Mouse (Mus musculus) urinary bladder, adult 2 months (tissue): ENCODE measurements around the gene Foxp1. TPM values are rescaled to one million over a fixed set of nuclear protein-coding genes. Genes with fewer than 3 reads are reported as not detected.
A peak's percentile ranks its signal among the peaks of the same experiment; 100 is the strongest.

ENCODE experiments used
- DNase-seq: peaks from one replicate; pipeline ENCODE4 v3.0.0; 2022; ENCODE audit warnings: low spot score
- polyA plus RNA-seq: library from polyadenylated mRNA; depleted of rRNA; stranded (reverse); fragments of >200 nt; gene quantifications from 2 replicates; pipeline ENCODE4 v1.2.3, GENCODE M21; 2012; rRNA removed

Gene Foxp1
- polyA plus RNA-seq: 46.5 and 67.6 TPM in 2 replicates

DNA sequence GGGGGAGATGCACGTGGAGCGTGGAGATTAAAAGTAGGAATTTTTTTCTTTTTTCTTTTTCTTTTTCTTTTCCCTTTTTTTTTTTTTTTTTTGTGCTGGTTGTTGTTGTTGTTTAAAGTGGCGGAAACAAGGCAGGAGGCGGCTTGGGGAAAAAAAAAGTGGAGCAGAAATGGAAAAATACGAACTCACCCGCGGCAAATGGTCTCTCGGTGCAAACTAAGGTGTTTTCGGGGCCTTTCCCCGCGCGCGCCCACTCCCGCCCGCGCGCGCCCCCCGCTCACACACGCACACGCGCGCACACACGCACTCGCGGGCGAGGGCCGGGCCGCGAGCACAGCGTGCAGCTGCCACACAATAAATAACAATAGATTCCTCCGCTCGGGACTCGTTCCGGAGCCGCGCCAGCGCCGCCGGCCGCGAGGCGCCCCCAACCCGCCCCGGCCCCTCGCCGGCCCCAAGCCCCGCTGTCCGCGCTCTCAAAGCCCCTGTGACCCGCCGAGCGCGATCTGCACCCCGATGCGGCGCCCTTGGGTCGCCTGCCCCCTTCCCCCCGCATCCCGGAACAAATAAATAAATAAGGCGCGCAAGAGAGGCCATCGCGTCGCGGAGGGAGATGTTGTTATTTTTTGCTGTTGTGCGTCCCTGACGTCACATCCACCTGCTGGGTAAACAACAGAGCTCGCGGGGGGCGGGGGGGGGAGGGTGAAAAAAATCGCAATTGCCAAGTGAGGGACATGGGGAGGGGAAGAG is at the start of gene Foxp1:
Gene Foxp1, minus strand, starts transcription at position 363 of the 750 bp plus-strand sequence.
- DNase-seq: peak; percentile 63

DNA sequence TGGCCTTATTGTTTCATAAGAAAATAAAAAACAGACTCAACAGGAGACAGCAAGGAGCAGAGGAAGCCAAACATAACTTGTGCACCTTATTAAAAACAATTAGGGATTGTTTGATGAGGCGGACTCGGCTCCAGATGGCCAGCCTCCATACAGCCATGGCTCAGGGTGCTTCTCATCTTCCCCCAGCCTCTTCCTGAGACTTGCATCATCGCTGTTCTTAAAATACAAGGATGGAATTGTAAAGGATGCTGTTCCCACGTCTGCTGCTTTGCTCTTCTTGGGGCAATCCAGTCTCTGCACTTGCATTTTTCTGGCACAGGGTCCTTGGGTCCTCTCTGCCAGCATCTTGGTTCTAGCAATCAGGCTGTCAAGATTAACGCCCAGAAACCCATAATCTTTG is 49.5 kb upstream of the Foxp1 start:
- no peak for DNase-seq

DNA sequence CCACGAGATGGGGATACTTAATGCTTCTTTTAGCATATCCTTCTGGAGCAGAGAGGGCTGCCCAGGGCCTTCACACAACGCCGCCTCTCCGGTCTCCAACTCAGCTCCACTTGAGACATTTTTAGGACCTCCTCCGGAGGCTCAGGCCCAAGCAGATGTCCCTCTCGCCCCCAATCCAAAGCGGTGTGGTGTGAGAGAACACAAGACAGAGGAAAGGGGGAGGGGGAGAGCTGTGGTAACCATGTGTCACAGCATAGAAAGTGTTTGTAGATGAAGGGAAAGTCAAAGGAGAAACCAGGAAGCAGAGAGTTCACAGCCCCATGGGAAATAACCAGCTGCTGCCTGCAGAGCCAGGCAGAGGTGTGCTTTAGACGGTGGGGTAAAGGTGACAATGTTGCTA is 44.4 kb upstream of the Foxp1 start:
- no peak for DNase-seq

DNA sequence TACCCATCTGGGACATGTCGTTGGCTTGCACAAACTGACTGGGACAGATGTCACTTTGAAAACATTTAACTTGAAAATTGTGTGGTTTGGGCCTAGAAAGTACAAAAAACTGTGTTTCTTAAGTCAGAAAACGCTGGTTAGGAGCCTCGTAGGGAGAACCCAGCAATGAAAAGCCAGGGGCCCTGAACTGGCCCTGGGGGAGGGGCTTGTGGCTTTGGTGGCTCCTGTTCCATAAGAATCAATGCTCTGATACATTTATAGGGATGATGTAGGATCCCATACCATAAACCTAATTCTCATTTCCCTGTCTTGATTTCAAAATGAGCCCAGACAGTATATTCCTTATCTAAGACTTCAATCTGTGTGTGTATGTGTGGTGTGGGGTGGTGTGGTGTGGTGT is 42.2 kb upstream of the Foxp1 start:
- no peak for DNase-seq

DNA sequence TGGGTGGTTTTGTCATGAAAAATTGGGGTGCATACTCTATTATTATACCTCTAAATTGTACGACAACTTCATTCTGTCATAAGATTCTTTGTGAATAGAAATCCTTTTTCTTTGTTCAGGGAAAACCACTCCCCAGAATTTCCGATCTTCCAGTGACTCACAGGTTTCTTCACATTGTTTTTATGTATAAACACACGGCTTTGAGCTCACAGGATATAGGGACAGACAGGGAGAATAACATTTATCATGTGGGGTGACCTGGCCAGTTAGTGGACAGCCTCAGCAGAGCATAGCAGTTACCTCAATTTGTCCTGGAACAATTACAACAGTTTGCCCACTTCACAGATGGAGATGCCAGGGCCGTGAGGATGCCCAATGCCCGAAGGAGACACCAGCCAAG is 34.4 kb upstream of the Foxp1 start:
- DNase-seq: no peak

DNA sequence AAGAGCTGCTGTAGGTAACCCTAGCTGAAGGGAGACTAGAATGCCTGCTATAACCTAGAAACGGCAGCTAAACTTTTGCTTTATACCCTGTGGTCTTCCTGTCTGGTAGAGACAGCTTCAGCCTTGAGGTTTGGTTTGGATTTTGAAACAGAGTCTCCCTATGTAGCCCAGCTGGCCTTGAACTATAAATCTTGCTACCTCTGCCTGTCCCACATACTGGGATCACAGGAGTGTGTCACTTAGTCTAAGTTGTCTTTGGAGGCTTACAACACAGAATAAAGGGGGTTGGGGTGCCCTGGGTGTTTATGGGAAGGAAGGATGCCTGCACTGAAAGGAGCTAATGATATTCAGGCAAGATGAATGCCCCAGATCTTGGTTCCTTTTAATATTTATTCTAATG is 30.3 kb upstream of the Foxp1 start:
- DNase-seq: no peak

DNA sequence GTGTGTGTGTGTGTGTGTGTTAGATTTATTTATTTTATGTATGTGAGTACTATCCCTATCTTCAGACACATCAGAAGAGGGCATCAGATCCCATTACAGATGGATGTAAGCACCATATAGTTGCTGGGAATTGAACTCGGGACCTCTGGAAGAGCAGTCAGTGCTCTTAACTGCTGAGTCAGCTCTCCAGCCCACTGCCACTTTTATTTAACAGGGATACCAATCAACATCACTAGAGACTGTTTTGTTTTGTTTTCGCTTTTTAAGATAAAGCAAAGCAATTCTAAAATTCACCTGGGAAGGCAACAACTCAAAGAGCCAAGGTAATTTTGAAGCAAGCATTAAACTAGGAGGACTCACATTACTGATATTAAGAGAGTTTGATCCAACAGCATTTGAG is 23.9 kb upstream of the Foxp1 start:
- DNase-seq: no peak

DNA sequence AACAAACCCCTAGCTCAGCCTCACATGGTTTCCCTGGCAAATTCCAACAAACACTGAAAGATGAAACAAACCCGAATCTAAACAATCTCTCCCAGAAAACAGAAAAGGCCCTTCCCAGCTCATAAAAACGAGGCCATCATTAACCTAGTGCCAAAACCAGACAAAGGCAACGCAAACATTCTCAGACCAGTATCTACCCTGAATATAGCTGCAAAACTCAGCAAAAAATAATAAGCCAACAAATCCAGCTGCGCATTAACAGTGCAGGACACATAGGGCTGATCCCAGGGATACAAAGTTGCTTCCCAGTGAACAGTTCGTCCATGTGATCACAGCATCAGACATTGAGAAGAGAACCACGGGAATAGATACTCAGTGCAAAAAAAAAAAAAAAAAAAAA is 22.9 kb upstream of the Foxp1 start:
- no peak for DNase-seq

DNA sequence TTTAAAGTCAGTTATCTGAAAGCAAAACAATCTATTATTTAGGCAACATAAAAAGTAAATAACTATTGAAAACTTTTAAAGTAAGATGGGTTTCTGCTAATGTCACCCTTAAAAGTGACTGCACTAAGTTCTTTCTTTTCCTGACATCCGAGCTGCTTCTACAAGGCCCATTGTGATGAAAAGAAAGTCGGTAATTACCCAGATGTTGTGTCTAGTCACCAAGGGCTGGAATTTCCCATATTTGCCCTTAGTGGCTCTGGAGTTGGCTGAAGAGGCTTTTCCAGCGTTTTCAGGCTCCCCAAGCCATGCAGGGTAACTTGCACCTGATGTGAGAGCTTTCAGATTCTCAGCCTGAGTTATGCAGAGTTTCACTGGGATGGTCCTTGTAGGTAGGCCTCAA is 18.6 kb upstream of the Foxp1 start:
- no peak for DNase-seq

DNA sequence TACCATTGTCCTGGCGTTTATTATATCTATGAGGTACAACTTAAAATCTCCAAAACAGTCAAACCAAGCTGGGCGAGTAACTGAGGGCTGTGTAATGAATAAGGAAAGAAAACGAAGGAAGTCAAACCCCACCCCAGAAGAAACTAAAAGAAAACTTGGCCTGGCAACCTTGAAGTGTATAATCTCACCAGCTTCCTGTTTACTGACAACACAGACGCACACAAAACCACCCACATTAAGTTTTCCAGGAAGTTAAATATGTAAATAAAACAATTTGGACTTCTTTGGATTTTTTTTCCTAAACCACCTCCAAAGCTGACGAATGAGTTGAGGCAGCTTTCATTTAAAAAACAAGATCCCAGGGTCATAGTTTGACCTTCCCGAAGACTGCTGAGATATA is 18.1 kb upstream of the Foxp1 start:
- no peak for DNase-seq

DNA sequence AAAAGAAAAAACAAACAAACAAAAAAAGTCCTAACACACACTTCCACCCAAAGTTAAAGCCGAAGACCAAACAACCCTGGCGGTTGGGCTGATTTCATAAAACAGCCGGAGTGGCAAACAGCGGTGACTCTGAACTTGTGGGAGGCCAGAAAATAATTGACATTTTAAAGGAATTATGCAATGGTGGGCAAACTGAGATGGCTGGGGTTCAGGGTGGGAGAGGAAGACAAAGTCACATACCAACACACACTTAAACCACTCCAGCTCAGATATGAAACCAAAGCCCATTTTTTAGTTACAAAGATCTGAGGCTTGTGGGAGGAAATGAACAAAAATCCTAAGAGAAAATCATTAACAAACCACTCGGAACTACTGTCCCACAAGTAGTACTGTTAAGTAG is 17.6 kb upstream of the Foxp1 start:
- DNase-seq: no peak

DNA sequence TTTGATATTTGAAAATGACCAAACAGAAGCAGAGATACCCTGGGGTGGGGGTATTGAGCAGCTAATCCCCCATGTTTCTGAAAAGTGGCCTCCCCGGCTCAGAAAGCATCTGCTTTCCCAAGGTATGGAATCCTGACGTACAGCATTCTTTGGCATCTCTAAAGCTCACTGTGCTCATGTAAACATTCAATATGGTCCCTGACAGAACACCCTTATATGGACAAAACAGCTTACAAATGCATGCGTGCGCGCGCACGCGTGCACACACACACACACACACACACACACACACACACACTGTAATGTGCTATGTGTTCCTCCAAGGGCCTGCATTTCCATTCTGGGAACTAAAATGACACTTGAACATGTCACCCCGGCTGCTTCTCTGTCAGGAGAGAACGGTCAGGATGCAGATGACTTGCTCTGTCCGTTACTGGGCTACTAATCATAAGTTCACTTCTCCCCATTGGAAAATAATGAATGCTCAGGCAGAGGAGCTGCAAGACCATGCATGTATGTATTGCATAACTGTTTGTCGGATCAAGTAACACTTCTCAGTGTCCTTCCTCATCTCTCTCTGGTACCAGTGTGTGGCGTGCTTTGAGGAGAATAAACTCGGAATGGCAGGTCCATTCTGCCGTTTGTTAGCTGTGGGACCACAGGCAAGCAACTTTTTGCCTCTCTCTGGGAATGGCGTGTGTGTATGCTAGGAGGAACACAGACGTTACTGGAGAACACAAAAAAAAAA is 15.8 kb upstream of the Foxp1 start:
- no peak for DNase-seq

DNA sequence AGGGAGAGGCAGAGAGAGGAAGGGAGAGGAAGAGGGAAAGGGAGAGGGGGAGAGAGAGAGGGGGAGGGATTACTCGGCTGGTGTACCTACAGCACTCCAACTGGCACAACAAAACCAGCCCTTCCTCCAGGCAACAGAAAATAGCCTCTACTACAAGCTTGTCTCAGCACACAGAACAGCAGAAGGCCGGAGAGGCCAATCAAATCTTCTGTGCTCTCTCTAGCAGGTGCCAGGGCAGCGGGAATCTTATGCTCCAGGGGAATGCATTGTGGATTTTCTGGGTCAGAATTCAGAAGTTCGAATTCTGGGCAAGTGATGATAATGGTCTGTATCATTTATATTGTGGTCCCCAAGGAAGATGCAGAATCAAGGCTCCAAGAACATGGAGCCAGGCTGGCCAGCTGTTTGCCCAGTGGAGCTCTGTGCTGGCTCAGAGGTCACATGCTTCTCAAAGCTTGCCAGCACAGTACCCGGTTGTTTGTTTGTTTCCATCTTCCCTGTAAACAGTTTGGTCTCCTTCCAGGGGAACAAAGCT is 11.8 kb upstream of the Foxp1 start:
- DNase-seq: no peak

DNA sequence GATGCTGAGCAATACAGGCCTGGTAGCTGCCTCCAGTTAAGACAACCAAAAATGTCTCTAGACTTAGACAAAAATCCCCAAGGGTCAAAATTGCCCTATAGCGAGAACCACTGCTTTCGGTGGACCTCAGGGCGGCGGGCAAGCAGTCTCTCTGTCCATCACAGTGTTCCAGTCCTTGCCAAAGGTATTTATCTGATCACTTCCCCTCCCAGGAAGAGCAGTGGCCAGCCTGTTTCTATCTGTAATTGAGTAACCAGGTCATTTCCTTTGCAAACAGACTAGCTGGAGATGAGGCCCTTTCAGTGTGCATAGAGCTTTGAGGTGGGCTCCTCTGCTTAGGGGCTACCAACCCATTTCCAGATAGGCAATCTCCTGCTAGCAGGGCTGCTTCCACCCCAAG is 9.9 kb upstream of the Foxp1 start:
- DNase-seq: no peak

DNA sequence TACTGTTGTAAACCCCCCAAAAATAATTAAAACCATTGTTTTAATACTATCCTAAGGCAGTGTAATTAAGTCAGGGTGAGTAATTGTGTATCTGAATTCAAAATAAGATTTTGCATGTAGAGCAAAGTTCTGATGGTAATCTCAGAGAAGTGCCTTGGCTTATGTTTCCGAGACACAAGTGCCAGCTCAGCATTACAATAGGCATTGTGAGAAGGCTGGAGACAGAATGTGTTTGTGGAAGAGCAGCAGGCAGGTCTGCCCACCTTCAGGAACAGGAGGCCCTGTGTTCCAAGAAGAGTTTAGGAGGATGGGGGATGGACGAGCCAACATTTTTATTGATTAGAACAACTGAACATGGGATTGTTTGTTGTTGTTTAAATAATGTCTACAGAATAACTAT is 6.5 kb upstream of the Foxp1 start:
- DNase-seq: no peak

DNA sequence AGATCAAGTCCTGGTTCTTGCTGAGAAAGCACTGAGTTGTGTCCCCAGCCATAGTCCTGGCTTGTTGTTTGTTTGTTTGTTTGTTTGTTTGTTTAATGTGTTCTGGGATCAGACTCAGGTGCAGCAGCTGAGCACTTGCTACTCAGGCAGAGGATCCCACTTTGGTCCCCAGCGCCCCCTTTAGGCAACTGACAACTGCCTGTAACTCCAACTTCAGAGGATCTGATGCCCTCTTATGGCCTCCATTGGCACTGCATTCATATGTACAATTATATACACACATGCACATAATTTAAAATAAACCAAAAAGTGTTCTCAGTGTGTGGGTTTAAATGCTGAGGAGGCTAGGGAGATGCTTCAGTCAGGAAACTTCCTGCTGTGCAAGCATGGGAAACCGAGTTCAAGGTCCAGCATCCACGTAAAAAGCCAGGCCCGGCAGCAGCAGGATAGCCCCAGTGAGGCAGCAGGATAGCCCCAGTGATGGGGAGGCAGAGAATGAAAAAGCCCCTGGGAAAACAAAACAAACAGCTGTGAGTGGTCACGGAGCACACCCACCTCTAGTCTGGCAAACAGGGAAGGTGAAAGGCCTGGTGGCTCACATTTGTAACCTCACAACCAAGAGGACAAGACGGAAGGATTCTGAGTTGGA is 5.1 kb upstream of the Foxp1 start:
- no peak for DNase-seq

DNA sequence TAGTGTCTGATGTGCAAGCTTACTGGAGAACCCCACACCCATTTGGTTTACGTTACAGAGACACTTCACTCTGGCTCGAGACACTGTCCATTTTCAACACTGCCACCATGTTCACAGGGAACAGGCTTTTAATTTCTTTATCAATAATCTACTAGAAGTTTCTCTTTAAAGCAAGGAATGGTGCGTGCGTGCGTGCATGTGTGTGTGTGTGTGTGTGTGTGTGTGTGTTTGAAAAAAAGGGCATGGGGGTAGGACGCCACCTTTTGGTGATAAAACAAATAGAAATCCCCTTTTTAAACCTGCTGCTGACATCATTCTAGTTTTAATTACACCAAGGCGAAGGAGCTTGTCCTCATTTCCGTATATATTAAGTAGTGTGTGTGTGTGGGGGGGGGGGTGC is 2.8 kb upstream of the Foxp1 start:
- DNase-seq: no peak

DNA sequence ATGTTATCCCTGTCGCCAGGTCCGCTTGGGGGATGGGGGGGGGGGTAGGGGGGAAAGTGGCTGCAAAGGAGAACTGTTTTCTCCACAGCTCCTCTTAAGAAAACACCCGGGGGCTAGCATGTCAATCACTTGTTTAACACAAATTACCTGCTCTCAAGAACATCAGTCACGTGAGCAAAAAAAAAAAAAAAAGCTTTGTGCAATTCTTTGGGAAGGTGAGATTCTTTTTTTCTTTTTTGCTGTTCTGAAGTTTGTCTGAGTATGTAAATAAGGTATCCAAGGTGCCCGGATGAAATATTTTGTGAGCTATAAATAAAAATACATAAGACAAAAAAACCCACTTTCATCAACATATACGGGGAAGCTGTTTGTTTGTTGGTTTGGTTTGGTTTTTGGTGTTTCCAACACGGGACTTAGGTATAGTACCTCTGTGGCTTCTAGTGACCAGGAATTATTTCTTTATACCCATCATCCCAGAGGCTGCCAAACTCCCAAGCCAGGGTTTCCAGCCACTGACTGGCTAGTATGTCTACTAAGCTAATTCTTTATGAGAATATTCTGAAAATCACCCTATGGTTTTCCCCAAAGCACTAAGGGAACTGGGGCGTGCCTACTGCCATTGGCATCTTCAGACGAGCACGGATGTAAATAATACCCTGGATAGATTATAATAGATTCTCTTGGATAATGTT is 1.3 kb upstream of the Foxp1 start:
- no peak for DNase-seq

DNA sequence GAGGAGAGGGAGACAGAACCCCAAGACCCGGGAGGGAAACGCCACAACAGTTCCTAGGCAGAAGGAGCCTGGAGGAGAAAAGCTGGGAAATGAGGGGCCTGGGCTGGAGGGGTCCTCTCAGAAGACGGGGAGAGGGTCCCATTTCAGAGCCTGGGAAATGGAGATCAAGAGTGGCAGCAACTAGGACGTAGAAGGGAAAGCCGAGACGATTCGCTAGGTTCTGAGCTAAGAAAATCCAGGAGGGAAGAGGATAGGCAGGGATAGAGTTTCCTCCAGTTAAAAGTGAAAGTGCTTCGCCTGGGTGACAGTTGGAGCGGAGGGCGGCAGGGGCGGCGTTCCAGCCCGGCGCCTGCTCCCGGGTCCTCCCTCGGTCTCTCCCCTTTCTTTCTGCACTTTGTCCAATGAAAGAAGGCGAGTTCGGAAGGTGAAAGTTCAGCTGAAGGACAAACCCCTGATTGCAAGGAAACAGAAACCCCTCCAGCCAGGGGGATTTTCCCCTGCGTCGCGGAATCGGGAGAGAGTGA is 650 bp upstream of the Foxp1 start:
- peak; percentile 54 for DNase-seq

DNA sequence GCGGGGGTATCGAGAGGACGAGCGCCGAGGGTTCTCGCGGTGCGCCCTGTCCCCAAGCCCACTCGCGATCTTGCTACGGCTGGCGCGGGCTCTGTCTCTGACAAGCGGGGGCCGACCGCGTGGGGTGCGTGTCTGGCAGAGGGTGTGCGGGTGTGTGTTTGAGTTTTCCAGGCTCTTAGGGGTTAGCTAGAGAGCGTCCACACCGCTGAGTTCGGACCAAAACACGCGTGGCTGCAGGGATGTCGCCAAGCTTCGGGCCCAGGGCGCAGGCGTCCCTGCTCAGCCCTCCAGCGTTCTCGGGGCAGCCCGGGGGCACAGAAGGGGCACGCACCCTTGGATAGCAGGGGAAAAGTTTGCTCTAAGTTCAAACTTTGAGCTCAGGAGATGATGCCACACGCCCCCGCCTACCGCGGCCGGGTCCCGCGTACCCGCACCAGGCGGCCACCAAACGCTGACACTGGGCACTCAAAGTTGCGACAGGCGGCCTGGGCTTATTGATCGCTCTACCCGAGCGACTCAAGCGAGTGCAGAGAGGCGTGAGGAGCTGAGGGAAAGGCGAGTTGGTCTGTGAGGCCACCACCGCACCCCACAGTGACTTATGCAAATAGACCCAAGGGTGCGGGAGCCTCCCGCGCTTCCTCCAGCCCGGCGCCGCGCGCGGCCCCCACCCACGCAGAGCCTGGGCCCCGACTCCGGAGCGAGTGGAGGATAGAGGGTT is 721 bp downstream of the Foxp1 start:
- DNase-seq: peak; percentile 53

DNA sequence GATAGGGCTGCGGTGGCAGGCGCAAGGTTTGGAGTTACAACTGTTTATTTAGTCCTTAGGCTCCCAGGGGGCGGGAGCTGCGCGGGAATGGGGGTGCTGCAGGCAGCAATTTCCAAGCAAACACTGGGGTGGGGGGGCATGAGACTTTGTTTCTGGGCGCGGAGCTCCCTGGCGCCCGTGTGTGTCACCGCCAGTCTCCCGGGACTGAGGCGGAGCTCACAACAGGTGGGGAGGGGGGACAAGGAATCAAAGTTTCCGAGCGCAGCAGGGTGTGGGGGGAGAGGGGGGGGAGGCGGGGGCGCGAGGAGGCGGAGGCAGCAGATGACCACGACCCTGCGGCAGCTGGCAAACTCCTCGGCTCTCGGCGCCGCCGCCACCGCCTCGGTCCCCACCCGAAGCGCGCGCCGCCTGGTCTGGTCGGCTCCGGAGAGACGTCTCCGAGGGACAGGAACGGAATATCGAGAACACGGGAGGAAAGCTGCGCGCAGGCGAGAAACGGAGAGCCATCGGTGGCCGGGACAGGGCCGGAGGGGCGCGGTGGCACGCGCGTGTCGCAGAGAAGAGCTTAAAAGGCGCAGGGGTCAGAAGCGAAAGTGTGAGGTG is 1.4 kb downstream of the Foxp1 start:
- peak; percentile 71 for DNase-seq
